Mouse (Mus musculus) thymus, adult 2 months (tissue): Measurements from ENCODE around the gene Grin1.

Experiments
- CTCF ChIP-seq: fragments of 200-500 bp; IDR thresholded peaks from 2 replicates; pipeline ENCODE4 v1.5.1; 2012; ENCODE audit warnings: mild to moderate bottlenecking, control low read depth, low read length, moderate library complexity, borderline replicate concordance; ENCODE audit not compliant: control insufficient read depth, poor library complexity, insufficient read depth; ENCODE audit errors: extremely low read depth
- POLR2A ChIP-seq: fragments of 200-500 bp; IDR thresholded peaks from 2 replicates; pipeline ENCODE4 v1.6.1; 2012; ENCODE audit warnings: mild to moderate bottlenecking, low read length, control low read depth, moderate library complexity; ENCODE audit not compliant: control insufficient read depth, poor library complexity, insufficient read depth; ENCODE audit errors: extremely low read depth

- TF ChIP-seq POLR2A: no peak
- no peak for TF ChIP-seq CTCF
Measured at GRCm38 (mm10) chr2:25328440-25328839, 9.5 kb upstream of the Grin1 start.
